Mouse (Mus musculus) brain, embryonic 14.5 days (tissue): ENCODE measurements around the gene Emc1.
A peak's percentile ranks its signal among the peaks of the same experiment; 100 is the strongest.

Experiments used
- CTCF ChIP-seq: fragments of 200-500 bp; IDR thresholded peaks from 2 replicates; pipeline ENCODE4 v1.5.1; 2012; ENCODE audit warnings: inconsistent platforms, mild to moderate bottlenecking, moderate library complexity, borderline replicate concordance; ENCODE audit not compliant: insufficient read depth, insufficient read length; ENCODE audit errors: extremely low read depth
- POLR2A ChIP-seq: fragments of 200-500 bp; IDR thresholded peaks from 2 replicates; pipeline ENCODE4 v1.6.1; 2012; ENCODE audit warnings: mild to moderate bottlenecking, inconsistent platforms, borderline replicate concordance; ENCODE audit not compliant: poor library complexity, insufficient read depth, insufficient read length, severe bottlenecking; ENCODE audit errors: extremely low read depth

GRCm38 (mm10) chr4:139403214-139403613 lies 50.8 kb downstream of the Emc1 start:
- TF ChIP-seq CTCF (0 out of 2 replicates have a peak, but pooled peaks have one; percentile 5), POLR2A (no peak)
